Mouse (Mus musculus) hindbrain, postnatal 0 days (tissue): ENCODE measurements around the gene Eif2ak3. TPM values are rescaled to one million over a fixed set of nuclear protein-coding genes. Genes with fewer than 3 reads are reported as not detected.

Experiments
- ATAC-seq: fragments of 200-750 bp; cut with Nextera tagmentation; 2 replicates; pipeline ENCODE4 v1.8.0; 2017; ENCODE audit warnings: mild to moderate bottlenecking, moderate TSS enrichment, moderate library complexity
- DNase-seq: peaks from one replicate; pipeline ENCODE4 v3.0.0-alpha.2; 2015; ENCODE audit warnings: low spot score
- H3K27ac ChIP-seq: fragments of 300-500 bp; sonication (generic); 2 replicates; pipeline ENCODE4 v1.5.1; 2014; ENCODE audit warnings: mild to moderate bottlenecking
- H3K27me3 ChIP-seq: fragments of 300-500 bp; sonication (generic); 2 replicates; pipeline ENCODE4 v1.6.1; 2014; ENCODE audit warnings: low read length, mixed read lengths; ENCODE audit not compliant: insufficient read depth
- H3K36me3 ChIP-seq: fragments of 300-500 bp; sonication (generic); 2 replicates; pipeline ENCODE4 v1.6.1; 2014; ENCODE audit warnings: low read length, mixed read lengths; ENCODE audit not compliant: insufficient read depth
- H3K4me1 ChIP-seq: fragments of 300-500 bp; sonication (generic); 2 replicates; pipeline ENCODE4 v1.6.1; 2014; ENCODE audit warnings: antibody characterized with exemption, low read length, mixed read lengths; ENCODE audit not compliant: insufficient read depth
- H3K4me2 ChIP-seq: fragments of 300-500 bp; sonication (generic); 2 replicates; pipeline ENCODE4 v1.6.1; 2014; ENCODE audit warnings: low read depth, mild to moderate bottlenecking, low read length, moderate library complexity, mixed read lengths
- H3K4me3 ChIP-seq: fragments of 300-500 bp; sonication (generic); 2 replicates; pipeline ENCODE4 v1.5.1; 2014; ENCODE audit warnings: low read length
- H3K9ac ChIP-seq: fragments of 300-500 bp; sonication (generic); replicated peaks from 2 replicates; pipeline ENCODE4 v1.6.1; 2014; ENCODE audit warnings: mild to moderate bottlenecking, low read length, moderate library complexity, mixed read lengths
- H3K9me3 ChIP-seq: fragments of 300-500 bp; sonication (generic); 2 replicates; pipeline ENCODE4 v1.6.1; 2016; ENCODE audit warnings: low read length, mixed read lengths
- CTCF ChIP-seq: IDR thresholded peaks from 2 replicates; pipeline ENCODE4 v1.5.1; 2016; ENCODE audit warnings: antibody characterized with exemption, control low read depth, low read depth
- WGBS: fragments of 180-500 bp; shearing (Covaris S2); extraction: QIAGEN DNeasy Blood & Tissue Kit; methylation state at CpG from one replicate; pipeline ENCODE4 v1.1.7; 2014; 5-methylcytosine and 5-hydroxymethylcytosine counted together
- polyA plus RNA-seq: library from polyadenylated mRNA; unstranded; fragments of >200 nt; fragmentation: Nextera tagmentation; extraction: Ambion mirVana; gene quantifications from 2 replicates; pipeline ENCODE4 v1.2.1, GENCODE M21; 2015
- total RNA-seq: library from RNA; depleted of rRNA; stranded (reverse); fragments of >200 nt; gene quantifications from 2 replicates; pipeline ENCODE4 v1.2.3, GENCODE M21; 2014

Gene Eif2ak3
- total and polyA plus RNA-seq, 2 experiments from 2014 or later: 7.6 to 18.3 TPM

- H3K4me2 ChIP-seq: no peak overlapping the region
- H3K36me3 ChIP-seq: no peaks in the 10 kb centered on the region
- DNase-seq (no peak), ATAC-seq (no peak)
- no peaks in the 10 kb centered on the region for H3K27me3 ChIP-seq
- 0 out of 2 replicates have a peak overlapping the region, but pooled peaks have one; percentile 4 for H3K9ac ChIP-seq
- TF ChIP-seq CTCF: no peak
- 40% methylated on average over 3 of the region's 3 CpGs for WGBS
- no peak overlapping the region for H3K4me3 ChIP-seq
- peaks cover 10% of the 10 kb centered on the region for H3K4me1 ChIP-seq
- no peak overlapping the region for H3K27ac ChIP-seq
- H3K9me3 ChIP-seq: no peaks in the 10 kb centered on the region
Measured at GRCm38 (mm10) chr6:70847386-70847785, 3.1 kb downstream of the Eif2ak3 start.

GRCm38 (mm10) chr6:70853371-70853770 lies 9.1 kb downstream of the Eif2ak3 start:
- Histone ChIP-seq H3K4me3 (no peak overlapping the region), H3K9me3 (no peaks in the 10 kb centered on the region), H3K27ac (no peak overlapping the region), H3K4me2 (no peak overlapping the region), H3K36me3 (no peaks in the 10 kb centered on the region), H3K9ac (no peak overlapping the region), H3K27me3 (no peaks in the 10 kb centered on the region), H3K4me1 (no peaks in the 10 kb centered on the region; the same call in 1 of the 2 replicates)
- no peak for TF ChIP-seq CTCF
- no peak for DNase-seq
- ATAC-seq: no peak
- WGBS: 85% methylated on average over 4 of the region's 4 CpGs

GRCm38 (mm10) chr6:70855529-70856309 lies 11.4 kb downstream of the Eif2ak3 start:
- H3K4me2 ChIP-seq: no peak overlapping the region
- ATAC-seq (no peak), DNase-seq (no peak)
- H3K4me3 ChIP-seq: no peak overlapping the region
- no peaks in the 10 kb centered on the region for H3K9me3 ChIP-seq
- H3K36me3 ChIP-seq: no peaks in the 10 kb centered on the region
- 89% methylated on average over 13 of the region's 13 CpGs for WGBS
- TF ChIP-seq CTCF: no peak
- H3K9ac ChIP-seq: no peak overlapping the region
- no peaks in the 10 kb centered on the region for H3K27me3 ChIP-seq
- H3K4me1 ChIP-seq: no peaks in the 10 kb centered on the region; the same call in 1 of the 2 replicates
- no peak overlapping the region for H3K27ac ChIP-seq

- WGBS: 85% methylated on average over 7 of the region's 7 CpGs
- ATAC-seq (no peak), DNase-seq (no peak)
- Histone ChIP-seq H3K27ac (no peak overlapping the region), H3K9me3 (no peaks in the 10 kb centered on the region), H3K27me3 (no peaks in the 10 kb centered on the region), H3K36me3 (no peaks in the 10 kb centered on the region), H3K4me2 (no peak overlapping the region), H3K4me1 (no peaks in the 10 kb centered on the region), H3K9ac (no peak overlapping the region), H3K4me3 (no peak overlapping the region)
- no peak for TF ChIP-seq CTCF
Measured at GRCm38 (mm10) chr6:70862726-70863125, 18.4 kb downstream of the Eif2ak3 start.

GRCm38 (mm10) chr6:70864285-70864684 lies 20.0 kb downstream of the Eif2ak3 start:
- no peaks in the 10 kb centered on the region for H3K9me3 ChIP-seq
- no peak for DNase-seq
- 91% methylated on average over 6 of the region's 6 CpGs for WGBS
- no peak for ATAC-seq
- no peaks in the 10 kb centered on the region for H3K27me3 ChIP-seq
- no peak overlapping the region for H3K4me3 ChIP-seq
- no peaks in the 10 kb centered on the region for H3K4me1 ChIP-seq
- H3K4me2 ChIP-seq: no peak overlapping the region
- H3K9ac ChIP-seq: no peak overlapping the region
- H3K36me3 ChIP-seq: no peaks in the 10 kb centered on the region
- TF ChIP-seq CTCF: no peak
- no peak overlapping the region for H3K27ac ChIP-seq

- H3K9me3 ChIP-seq: no peaks in the 10 kb centered on the region
Measured at GRCm38 (mm10) chr6:70866761-70867160, 22.4 kb downstream of the Eif2ak3 start.

GRCm38 (mm10) chr6:70867297-70867696 lies 23.0 kb downstream of the Eif2ak3 start:
- H3K27me3 ChIP-seq: no peaks in the 10 kb centered on the region
- ATAC-seq: peak; percentile 6; the same call in 1 of the 2 replicates
- H3K4me3 ChIP-seq: no peak overlapping the region
- no peak for DNase-seq
- H3K9ac ChIP-seq: no peak overlapping the region
- no peak overlapping the region for H3K4me2 ChIP-seq
- no peak overlapping the region for H3K27ac ChIP-seq
- no peak for TF ChIP-seq CTCF
- no peaks in the 10 kb centered on the region for H3K9me3 ChIP-seq
- no peaks in the 10 kb centered on the region for H3K4me1 ChIP-seq
- H3K36me3 ChIP-seq: no peaks in the 10 kb centered on the region
- 94% methylated on average over 9 of the region's 9 CpGs for WGBS

More at GRCm38 (mm10) chr6:70866761-70867160, 22.4 kb downstream of the Eif2ak3 start:
- Histone ChIP-seq H3K4me2 (no peak overlapping the region), H3K27me3 (no peaks in the 10 kb centered on the region), H3K36me3 (no peaks in the 10 kb centered on the region), H3K4me3 (no peak overlapping the region), H3K9ac (no peak overlapping the region), H3K27ac (no peak overlapping the region), H3K4me1 (no peaks in the 10 kb centered on the region)
- DNase-seq (no peak), ATAC-seq (no peak)
- no peak for TF ChIP-seq CTCF
- 53% methylated on average over 5 of the region's 5 CpGs for WGBS
